Mouse (Mus musculus): ENCODE results near the gene Ing1.
A peak's percentile ranks its signal among the peaks of the same experiment; 100 is the strongest.

Ing1 gene

GRCm38 (mm10) chr8:11554799-11555719 is at the start of gene Ing1:
Gene Ing1 (plus strand): TSS chr8:11555571.
- DNase-seq (ENCODE audit: extremely low spot score, low spot score), result peak; percentile 94

GRCm38 (mm10) chr8:11506074-11506473 is 49.3 kb upstream of the Ing1 start:
- DNase-seq (ENCODE audit: extremely low spot score, low spot score), result no peak

GRCm38 (mm10) chr8:11506802-11507201 is 48.6 kb upstream of the Ing1 start:
- peak; percentile 36 for DNase-seq (ENCODE audit: extremely low spot score, low spot score)

- DNase-seq (ENCODE audit: extremely low spot score, low spot score), result no peak
Observed at GRCm38 (mm10) chr8:11508880-11509279, 46.5 kb upstream of the Ing1 start.

- DNase-seq (ENCODE audit: extremely low spot score, low spot score), result no peak
Observed at GRCm38 (mm10) chr8:11510971-11511370, 44.4 kb upstream of the Ing1 start.

GRCm38 (mm10) chr8:11512711-11513110 is 42.7 kb upstream of the Ing1 start:
- DNase-seq (ENCODE audit: extremely low spot score, low spot score), result no peak

- no peak for DNase-seq (ENCODE audit: extremely low spot score, low spot score)
Observed at GRCm38 (mm10) chr8:11513247-11513646, 42.1 kb upstream of the Ing1 start.

- DNase-seq (ENCODE audit: extremely low spot score, low spot score), result no peak
Observed at GRCm38 (mm10) chr8:11516292-11516691, 39.1 kb upstream of the Ing1 start.

GRCm38 (mm10) chr8:11517366-11518055 is 37.9 kb upstream of the Ing1 start:
- DNase-seq (ENCODE audit: extremely low spot score, low spot score), result no peak

- no peak for DNase-seq (ENCODE audit: extremely low spot score, low spot score)
Observed at GRCm38 (mm10) chr8:11518056-11518396, 37.3 kb upstream of the Ing1 start.

GRCm38 (mm10) chr8:11518676-11519075 is 36.7 kb upstream of the Ing1 start:
- no peak for DNase-seq (ENCODE audit: extremely low spot score, low spot score)

GRCm38 (mm10) chr8:11523331-11523730 is 32.0 kb upstream of the Ing1 start:
- no peak for DNase-seq (ENCODE audit: extremely low spot score, low spot score)

- DNase-seq (ENCODE audit: extremely low spot score, low spot score), result no peak
Observed at GRCm38 (mm10) chr8:11530155-11530770, 25.1 kb upstream of the Ing1 start.

GRCm38 (mm10) chr8:11530849-11531248 is 24.5 kb upstream of the Ing1 start:
- no peak for DNase-seq (ENCODE audit: extremely low spot score, low spot score)

- DNase-seq (ENCODE audit: extremely low spot score, low spot score), result no peak
Observed at GRCm38 (mm10) chr8:11534494-11534893, 20.9 kb upstream of the Ing1 start.

- no peak for DNase-seq (ENCODE audit: extremely low spot score, low spot score)
Observed at GRCm38 (mm10) chr8:11539049-11539448, 16.3 kb upstream of the Ing1 start.

GRCm38 (mm10) chr8:11540182-11540581 is 15.2 kb upstream of the Ing1 start:
- DNase-seq (ENCODE audit: extremely low spot score, low spot score), result no peak

GRCm38 (mm10) chr8:11542031-11542430 is 13.3 kb upstream of the Ing1 start:
- DNase-seq (ENCODE audit: extremely low spot score, low spot score), result no peak

GRCm38 (mm10) chr8:11542866-11543265 is 12.5 kb upstream of the Ing1 start:
- DNase-seq (ENCODE audit: extremely low spot score, low spot score), result no peak

- DNase-seq (ENCODE audit: extremely low spot score, low spot score), result peak; percentile 40
Observed at GRCm38 (mm10) chr8:11544386-11544785, 11.0 kb upstream of the Ing1 start.

GRCm38 (mm10) chr8:11547063-11547462 is 8.3 kb upstream of the Ing1 start:
- no peak for DNase-seq (ENCODE audit: extremely low spot score, low spot score)

- DNase-seq (ENCODE audit: extremely low spot score, low spot score), result peak; percentile 52
Observed at GRCm38 (mm10) chr8:11549706-11550105, 5.7 kb upstream of the Ing1 start.
